Mouse (Mus musculus) limb, embryonic 13.5 days (tissue): Measurements from ENCODE around the gene Fndc3b. TPM values are rescaled to one million over a fixed set of nuclear protein-coding genes. Genes with fewer than 3 reads are reported as not detected.

Experiments
- ATAC-seq: fragments of 200-750 bp; cut with Nextera tagmentation; 2 replicates; pipeline ENCODE4 v1.8.0; 2017; ENCODE audit warnings: low read depth, moderate number of reproducible peaks, moderate TSS enrichment; ENCODE audit not compliant: low FRiP score
- H3K27ac ChIP-seq: fragments of 300-500 bp; sonication (generic); 2 replicates; pipeline ENCODE4 v1.5.1; 2015; ENCODE audit warnings: inconsistent platforms, mild to moderate bottlenecking, moderate library complexity
- H3K27me3 ChIP-seq: fragments of 300-500 bp; sonication (generic); 2 replicates; pipeline ENCODE4 v1.6.1; 2015; ENCODE audit warnings: mild to moderate bottlenecking, inconsistent platforms
- H3K36me3 ChIP-seq: fragments of 300-500 bp; sonication (generic); 2 replicates; pipeline ENCODE4 v1.6.1; 2015; ENCODE audit warnings: inconsistent platforms, mild to moderate bottlenecking, moderate library complexity
- H3K4me1 ChIP-seq: fragments of 300-500 bp; sonication (generic); 2 replicates; pipeline ENCODE4 v1.6.1; 2015; ENCODE audit warnings: inconsistent platforms
- H3K4me2 ChIP-seq: fragments of 300-500 bp; sonication (generic); replicated peaks from 2 replicates; pipeline ENCODE4 v1.6.1; 2015; ENCODE audit warnings: inconsistent platforms, mild to moderate bottlenecking, moderate library complexity
- H3K4me3 ChIP-seq: fragments of 300-500 bp; sonication (generic); 2 replicates; pipeline ENCODE4 v1.5.1; 2015; ENCODE audit warnings: moderate library complexity, mild to moderate bottlenecking, inconsistent platforms
- H3K9ac ChIP-seq: fragments of 300-500 bp; sonication (generic); 2 replicates; pipeline ENCODE4 v1.6.1; 2015; ENCODE audit warnings: mild to moderate bottlenecking, inconsistent platforms
- H3K9me3 ChIP-seq: fragments of 300-500 bp; sonication (generic); 2 replicates; pipeline ENCODE4 v1.6.1; 2016; ENCODE audit warnings: inconsistent platforms
- WGBS: fragments of 180-500 bp; shearing (Covaris S2); methylation state at CpG from one replicate; pipeline ENCODE4 v1.1.7; 2015; 5-methylcytosine and 5-hydroxymethylcytosine counted together
- polyA plus RNA-seq: library from polyadenylated mRNA; unstranded; fragments of >200 nt; fragmentation: Nextera tagmentation; extraction: Ambion mirVana; gene quantifications from 2 replicates; pipeline ENCODE4 v1.2.1, GENCODE M21; 2015

The Fndc3b gene
- polyA plus RNA-seq, 1 experiment from 2014 or later, result 31.4 TPM

GRCm38 (mm10) chr3:27629716-27630115, 81.4 kb downstream of the Fndc3b start:
- H3K9me3 ChIP-seq, result no peaks in the 10 kb centered on the region
- H3K4me3 ChIP-seq, result no peak overlapping the region
- H3K4me1 ChIP-seq, result peaks cover 8% of the 10 kb centered on the region
- H3K36me3 ChIP-seq, result peaks cover 16% of the 10 kb centered on the region
- 95% methylated on average over 5 of the region's 5 CpGs for WGBS
- no peak overlapping the region for H3K27ac ChIP-seq
- no peak overlapping the region for H3K9ac ChIP-seq
- H3K27me3 ChIP-seq, result no peaks in the 10 kb centered on the region
- no peak for ATAC-seq
- H3K4me2 ChIP-seq, result no peak overlapping the region

DNA sequence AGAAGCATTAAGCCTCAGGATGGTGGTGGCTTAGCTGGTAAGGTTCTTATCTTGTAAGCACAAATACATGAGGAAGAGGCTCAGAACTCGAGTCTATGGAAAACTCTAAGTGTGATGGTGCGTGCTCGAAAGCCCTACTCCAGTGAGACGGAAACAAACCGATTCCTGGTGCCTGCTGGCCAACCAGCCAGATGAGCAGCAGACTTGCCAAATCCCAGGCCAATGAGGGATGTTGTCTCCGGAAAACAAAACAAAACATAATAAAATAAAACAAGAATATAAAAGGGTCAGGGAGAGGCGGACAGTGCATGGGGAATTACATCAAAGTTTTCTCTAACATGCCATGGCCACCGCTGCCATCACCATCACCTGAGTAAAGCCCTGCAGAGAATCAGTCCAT, 84.8 kb downstream of the Fndc3b start:
- H3K36me3 ChIP-seq, result peaks cover 18% of the 10 kb centered on the region
- no peak for ATAC-seq
- no peak overlapping the region for H3K4me2 ChIP-seq
- H3K4me3 ChIP-seq, result no peak overlapping the region
- no peaks in the 10 kb centered on the region for H3K9me3 ChIP-seq
- no peak overlapping the region for H3K9ac ChIP-seq
- no peak overlapping the region for H3K27ac ChIP-seq
- H3K4me1 ChIP-seq, result peaks cover 12% of the 10 kb centered on the region
- no peaks in the 10 kb centered on the region for H3K27me3 ChIP-seq
- WGBS, result 89% methylated on average over 8 of the region's 8 CpGs

DNA sequence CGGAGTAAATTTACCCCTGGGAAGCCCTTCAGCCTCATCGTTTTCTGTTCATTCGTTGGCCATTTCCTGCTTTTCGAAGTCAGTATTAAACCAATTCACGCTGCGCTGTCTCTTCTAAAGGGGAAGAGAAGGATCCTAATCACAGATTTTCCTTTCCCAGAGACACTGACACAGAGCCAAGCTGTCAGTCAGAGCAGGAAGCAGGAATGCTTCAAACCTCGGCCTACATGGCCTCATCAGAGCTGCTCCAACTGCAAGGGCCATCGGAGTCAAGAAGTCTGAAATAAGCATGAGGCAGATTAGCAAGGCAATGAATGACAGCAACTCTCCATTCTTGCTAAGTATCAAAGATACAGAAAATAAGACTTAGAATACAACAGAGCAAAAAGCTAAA, 85.5 kb downstream of the Fndc3b start:
- H3K4me3 ChIP-seq, result no peak overlapping the region
- H3K27ac ChIP-seq, result no peak overlapping the region
- no peak overlapping the region for H3K4me2 ChIP-seq
- peaks cover 17% of the 10 kb centered on the region for H3K36me3 ChIP-seq
- H3K4me1 ChIP-seq, result peaks cover 9% of the 10 kb centered on the region
- no peaks in the 10 kb centered on the region for H3K27me3 ChIP-seq
- 82% methylated on average over 8 of the region's 8 CpGs for WGBS
- ATAC-seq, result no peak
- no peak overlapping the region for H3K9ac ChIP-seq
- H3K9me3 ChIP-seq, result no peaks in the 10 kb centered on the region

GRCm38 (mm10) chr3:27624974-27625591, 86.0 kb downstream of the Fndc3b start:
- WGBS, result 84% methylated on average over 12 of the region's 12 CpGs
- ATAC-seq, result no peak
- Histone ChIP-seq H3K36me3 (peaks cover 12% of the 10 kb centered on the region), H3K9ac (no peak overlapping the region), H3K27me3 (no peaks in the 10 kb centered on the region), H3K4me1 (peaks cover 9% of the 10 kb centered on the region), H3K27ac (no peak overlapping the region), H3K4me2 (no peak overlapping the region), H3K4me3 (no peak overlapping the region), H3K9me3 (no peaks in the 10 kb centered on the region)

DNA sequence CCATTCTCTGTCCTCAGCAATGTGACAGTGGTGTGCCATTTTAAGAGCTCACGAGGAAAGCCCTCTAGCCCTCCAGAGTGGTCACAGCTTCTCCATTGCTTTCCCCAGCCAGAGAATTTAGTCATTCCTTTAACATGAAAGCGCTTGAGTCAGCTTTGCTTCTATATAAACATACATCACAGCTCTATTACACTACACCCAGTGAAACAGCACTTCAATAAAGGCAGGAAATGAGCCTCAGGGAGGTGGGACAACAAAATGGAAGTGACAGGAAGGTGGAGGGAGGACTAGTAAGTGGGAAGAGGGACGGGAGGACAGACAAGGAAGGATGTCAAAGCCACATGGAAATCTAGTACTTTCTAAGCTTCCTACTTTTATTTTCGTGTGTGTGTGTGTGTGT, 88.7 kb downstream of the Fndc3b start:
- 63% methylated on average over 4 of the region's 4 CpGs for WGBS
- Histone ChIP-seq H3K4me1 (peaks cover 17% of the 10 kb centered on the region), H3K4me3 (no peak overlapping the region), H3K27me3 (no peaks in the 10 kb centered on the region), H3K27ac (no peak overlapping the region), H3K36me3 (peaks cover 10% of the 10 kb centered on the region), H3K4me2 (no peak overlapping the region), H3K9ac (no peak overlapping the region), H3K9me3 (no peaks in the 10 kb centered on the region)
- ATAC-seq, result no peak

GRCm38 (mm10) chr3:27621176-27621575, 89.9 kb downstream of the Fndc3b start:
- ATAC-seq, result no peak
- Histone ChIP-seq H3K4me1 (peaks cover 29% of the 10 kb centered on the region), H3K9ac (no peak overlapping the region), H3K36me3 (peaks cover 10% of the 10 kb centered on the region), H3K9me3 (no peaks in the 10 kb centered on the region), H3K4me3 (no peak overlapping the region), H3K27ac (no peak overlapping the region), H3K4me2 (no peak overlapping the region), H3K27me3 (no peaks in the 10 kb centered on the region)
- WGBS, result 77% methylated on average over 4 of the region's 4 CpGs

DNA sequence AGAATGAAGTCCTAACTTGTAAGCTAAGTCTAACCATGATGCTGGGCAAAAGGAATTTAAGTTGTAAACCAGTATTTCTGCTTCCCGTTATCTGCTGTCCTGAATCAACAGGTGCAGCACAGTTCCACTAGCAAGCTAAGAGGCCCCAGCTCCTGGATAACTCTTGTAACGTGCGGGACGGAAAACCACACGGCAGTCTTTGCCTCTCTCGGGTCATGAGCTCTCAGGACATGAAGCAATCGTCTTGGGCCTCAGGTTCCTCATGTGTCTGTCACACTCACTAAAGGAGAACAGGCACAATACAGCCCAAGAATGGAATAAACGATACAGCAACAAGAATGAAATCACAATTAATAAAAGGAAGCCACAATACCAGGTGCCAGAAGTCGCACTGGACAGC, 93.4 kb downstream of the Fndc3b start:
- 60% methylated on average over 9 of the region's 9 CpGs for WGBS
- Histone ChIP-seq H3K9me3 (no peaks in the 10 kb centered on the region), H3K27ac (no peak overlapping the region), H3K4me3 (no peak overlapping the region), H3K36me3 (peaks cover 10% of the 10 kb centered on the region), H3K27me3 (no peaks in the 10 kb centered on the region), H3K4me2 (no peak overlapping the region), H3K9ac (no peak overlapping the region), H3K4me1 (peaks cover 40% of the 10 kb centered on the region)
- ATAC-seq, result no peak

DNA sequence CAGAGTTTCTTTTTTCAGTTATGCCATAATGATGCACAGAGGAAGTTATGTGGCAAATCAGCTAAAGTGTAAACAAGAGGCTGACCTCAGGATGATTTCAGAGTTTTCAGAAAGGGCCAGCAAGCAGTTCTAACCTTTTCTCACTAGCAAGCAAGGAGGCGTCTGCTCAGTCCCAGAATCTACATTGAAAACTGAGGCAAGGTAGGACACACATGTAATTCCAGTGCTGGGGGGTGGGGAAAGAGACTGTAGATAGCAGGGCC, 93.9 kb downstream of the Fndc3b start:
- ATAC-seq, result no peak
- Histone ChIP-seq H3K27me3 (no peaks in the 10 kb centered on the region), H3K36me3 (peaks cover 10% of the 10 kb centered on the region), H3K4me1 (peaks cover 41% of the 10 kb centered on the region), H3K4me2 (no peak overlapping the region), H3K9ac (no peak overlapping the region), H3K4me3 (no peak overlapping the region), H3K9me3 (no peaks in the 10 kb centered on the region), H3K27ac (no peak overlapping the region)
- WGBS, result 82% methylated on average over 1 of the region's 1 CpGs

DNA sequence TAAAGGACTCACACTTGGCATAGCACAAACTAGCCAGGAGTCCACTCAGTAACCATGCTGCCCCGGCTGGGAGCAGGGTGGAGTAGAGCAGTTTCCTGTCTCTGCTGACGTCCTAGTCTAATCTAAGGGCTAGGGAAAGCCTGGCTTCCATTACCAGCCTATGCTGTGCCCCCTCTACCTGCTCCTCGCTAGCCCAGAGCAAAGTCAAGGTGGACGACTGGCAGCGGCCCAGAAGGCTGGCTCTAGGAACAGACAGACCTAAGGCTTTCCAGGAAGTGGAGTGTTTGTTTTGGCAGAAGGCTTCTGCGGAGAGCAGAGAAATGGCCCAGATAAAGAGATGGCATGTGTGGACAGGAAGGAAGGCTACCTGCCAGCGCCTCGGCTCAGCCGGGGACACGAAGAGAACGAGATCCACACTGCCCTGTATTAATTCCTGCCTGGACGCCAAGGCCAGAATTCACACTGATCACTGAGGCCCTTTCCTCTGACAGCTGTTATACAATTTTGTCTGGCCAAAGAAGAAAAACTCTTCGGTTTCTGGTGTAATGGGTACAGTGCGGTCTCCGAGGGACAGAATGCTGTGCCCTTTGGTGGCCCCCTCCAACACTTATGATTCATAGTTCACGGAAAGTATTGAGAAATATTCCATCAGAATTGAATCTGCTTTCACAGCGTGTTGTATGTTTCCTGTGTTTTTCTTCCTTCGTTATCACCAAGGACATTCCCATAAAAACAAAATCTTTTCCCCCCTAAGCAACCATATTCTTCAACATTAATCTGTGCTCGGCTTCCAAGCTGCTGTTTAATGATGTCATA, 94.5 kb downstream of the Fndc3b start:
- no peaks in the 10 kb centered on the region for H3K27me3 ChIP-seq
- no peak for ATAC-seq
- 63% methylated on average over 19 of the region's 19 CpGs for WGBS
- no peak overlapping the region for H3K4me2 ChIP-seq
- H3K4me3 ChIP-seq, result no peak overlapping the region
- no peak overlapping the region for H3K9ac ChIP-seq
- H3K36me3 ChIP-seq, result peaks cover 10% of the 10 kb centered on the region
- peaks cover 42% of the 10 kb centered on the region for H3K4me1 ChIP-seq
- no peaks in the 10 kb centered on the region for H3K9me3 ChIP-seq
- no peak overlapping the region for H3K27ac ChIP-seq

DNA sequence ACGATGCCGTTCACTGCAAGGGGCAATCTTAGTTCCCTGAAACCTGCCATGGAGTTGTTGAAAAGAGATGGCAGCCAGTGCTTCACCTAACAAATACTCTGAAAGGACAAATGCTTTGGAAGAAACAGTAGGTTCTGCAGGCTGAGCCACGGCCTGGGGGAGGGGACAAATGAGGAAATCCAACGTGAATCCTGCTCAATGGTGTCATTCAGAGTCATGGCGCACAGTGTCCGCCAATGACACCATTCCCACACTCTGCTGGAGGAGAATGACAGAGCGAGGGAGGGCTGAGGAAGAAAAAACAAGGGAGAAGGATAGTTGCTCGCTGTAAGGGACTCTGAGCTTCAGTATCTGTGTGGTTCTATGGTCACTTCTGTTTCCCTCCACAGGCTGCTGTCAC, 95.6 kb downstream of the Fndc3b start:
- no peak for ATAC-seq
- no peak overlapping the region for H3K4me2 ChIP-seq
- H3K4me3 ChIP-seq, result no peak overlapping the region
- peaks cover 48% of the 10 kb centered on the region for H3K4me1 ChIP-seq
- no peak overlapping the region for H3K27ac ChIP-seq
- WGBS, result 72% methylated on average over 8 of the region's 8 CpGs
- H3K36me3 ChIP-seq, result peaks cover 8% of the 10 kb centered on the region
- no peak overlapping the region for H3K9ac ChIP-seq
- H3K9me3 ChIP-seq, result no peaks in the 10 kb centered on the region
- no peaks in the 10 kb centered on the region for H3K27me3 ChIP-seq

DNA sequence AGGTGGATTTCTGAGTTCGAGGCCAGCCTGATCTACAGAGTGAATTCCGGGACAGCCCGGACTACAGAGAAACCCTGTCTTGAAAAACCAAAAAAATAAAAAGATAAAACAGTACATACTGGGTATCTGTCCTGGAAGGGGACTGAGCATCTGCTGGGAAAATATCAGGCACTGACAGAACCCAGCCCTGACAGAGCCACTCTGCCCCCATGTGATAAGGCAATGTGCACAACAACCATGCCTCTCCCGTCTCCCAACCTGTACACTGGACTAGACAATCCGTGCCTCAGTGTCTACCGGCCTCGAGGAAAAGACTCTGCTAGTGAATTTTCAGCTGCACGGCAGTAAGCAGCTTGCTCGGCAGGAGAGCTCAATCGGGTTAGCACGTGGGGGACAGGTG, 97.3 kb downstream of the Fndc3b start:
- Histone ChIP-seq H3K27me3 (no peaks in the 10 kb centered on the region), H3K4me2 (no peak overlapping the region), H3K9me3 (no peaks in the 10 kb centered on the region), H3K4me3 (no peak overlapping the region), H3K9ac (no peak overlapping the region), H3K36me3 (peaks cover 7% of the 10 kb centered on the region), H3K4me1 (peaks cover 52% of the 10 kb centered on the region), H3K27ac (no peak overlapping the region)
- 89% methylated on average over 11 of the region's 11 CpGs for WGBS
- ATAC-seq, result no peak

DNA sequence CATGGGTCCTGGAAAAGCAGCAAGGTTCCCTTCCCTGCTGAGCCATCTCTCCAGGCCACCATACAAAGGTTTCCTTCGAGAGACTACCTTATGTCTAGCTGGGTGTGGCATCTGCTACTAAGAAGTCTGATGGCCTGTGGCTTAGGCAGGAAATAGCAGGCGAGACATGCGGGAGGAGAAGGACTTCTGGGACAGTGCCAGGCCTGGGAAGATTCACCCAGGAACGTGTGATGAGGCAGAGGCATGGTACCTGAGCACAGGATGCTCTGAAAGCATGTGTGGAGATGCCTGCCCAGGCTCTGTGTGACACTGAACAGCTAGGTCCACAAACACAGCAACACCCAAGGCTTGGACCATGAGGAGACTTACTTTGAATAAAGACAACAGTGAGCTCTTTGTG, 98.1 kb downstream of the Fndc3b start:
- H3K4me1 ChIP-seq, result peaks cover 56% of the 10 kb centered on the region
- ATAC-seq, result no peak
- H3K36me3 ChIP-seq, result peaks cover 3% of the 10 kb centered on the region; the same call in 1 of the 2 replicates
- WGBS, result 65% methylated on average over 4 of the region's 4 CpGs
- H3K4me3 ChIP-seq, result no peak overlapping the region
- no peaks in the 10 kb centered on the region for H3K9me3 ChIP-seq
- no peaks in the 10 kb centered on the region for H3K27me3 ChIP-seq
- no peak overlapping the region for H3K4me2 ChIP-seq
- H3K27ac ChIP-seq, result no peak overlapping the region
- H3K9ac ChIP-seq, result no peak overlapping the region

GRCm38 (mm10) chr3:27611986-27612385, 99.1 kb downstream of the Fndc3b start:
- H3K9me3 ChIP-seq, result no peaks in the 10 kb centered on the region
- WGBS, result 78% methylated on average over 5 of the region's 5 CpGs
- no peak overlapping the region for H3K9ac ChIP-seq
- no peak for ATAC-seq
- H3K27me3 ChIP-seq, result no peaks in the 10 kb centered on the region
- peaks cover 56% of the 10 kb centered on the region for H3K4me1 ChIP-seq
- H3K36me3 ChIP-seq, result peaks cover 3% of the 10 kb centered on the region; the same call in 1 of the 2 replicates
- H3K4me2 ChIP-seq, result no peak overlapping the region
- H3K4me3 ChIP-seq, result no peak overlapping the region
- no peak overlapping the region for H3K27ac ChIP-seq
